Mouse (Mus musculus) adrenal gland (tissue): Measurements from ENCODE around the gene Plppr3.

Experiments
- intact Hi-C: fragments of 180-260 bp; cut with DNase I; formaldehyde crosslinking; loops from one replicate; pipeline ENCODE4 v1.15.1; 2025

Plppr3 gene

DNA sequence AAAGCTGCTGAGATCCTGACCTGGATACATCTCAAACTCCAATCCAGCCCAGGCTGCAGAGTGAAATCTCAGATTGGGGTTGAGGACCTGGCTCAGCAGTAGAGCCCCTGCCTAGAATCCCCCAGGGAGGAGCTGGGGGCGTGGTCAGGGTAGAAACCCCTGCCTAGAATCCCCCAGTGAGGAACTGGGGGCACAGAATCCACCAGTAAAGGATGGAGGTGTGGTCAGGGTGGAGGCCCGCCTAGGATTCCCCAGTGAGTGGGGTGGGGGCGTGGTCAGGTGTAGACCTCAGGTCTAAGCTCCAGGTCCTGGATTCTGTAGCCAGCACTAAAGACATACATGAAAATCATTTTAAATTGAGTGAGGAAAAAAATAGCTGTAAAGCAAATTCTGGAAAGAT is 1.6 kb downstream of the Plppr3 start:
- intact Hi-C loops, result no loop called here

DNA sequence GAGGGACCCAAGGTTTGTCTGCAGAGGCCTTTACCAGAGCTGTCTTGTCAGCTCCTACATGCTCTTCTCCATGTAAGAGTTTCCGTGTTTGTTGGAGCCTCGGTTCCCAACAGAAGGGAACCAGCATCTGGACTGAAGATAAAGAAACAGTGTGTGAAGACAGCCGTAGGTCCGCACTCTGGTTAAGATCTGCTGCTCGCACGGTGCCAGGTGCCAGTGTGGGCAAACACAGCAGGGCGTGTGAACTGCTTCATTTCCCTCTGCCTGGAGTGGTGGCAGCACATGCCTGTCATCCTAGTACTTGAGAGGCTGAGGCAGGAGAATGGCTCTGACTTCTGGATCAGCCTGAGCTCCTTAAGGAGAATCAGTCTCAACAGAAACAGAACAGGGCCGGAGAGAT is 2.6 kb downstream of the Plppr3 start:
- intact Hi-C loops, result no loop called here

DNA sequence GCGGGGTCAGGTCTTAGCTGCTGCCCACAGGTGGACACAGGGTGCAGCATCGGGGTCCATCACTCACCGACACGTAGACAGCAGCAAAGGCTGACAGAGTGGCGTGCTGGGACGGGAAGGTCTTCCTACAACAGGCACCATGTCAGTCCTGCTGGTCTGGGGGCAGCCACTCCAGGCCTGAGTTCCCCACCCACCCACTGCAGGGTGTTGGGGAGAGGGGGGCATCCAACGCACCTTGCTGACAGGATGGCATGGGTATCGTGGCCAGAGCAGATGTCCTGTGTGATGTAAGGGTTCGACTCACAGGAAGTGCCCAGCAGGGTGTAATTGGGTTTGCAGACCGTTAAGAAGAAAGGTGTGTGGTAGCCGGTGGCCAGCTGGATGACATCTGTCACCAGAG is 7.8 kb downstream of the Plppr3 start:
- intact Hi-C loops, result loop anchor here (5.0 kb wide), 1 partner anchor 34 kb away; no protein-coding TSS in a partner anchor

GRCm38 (mm10) chr10:79865801-79866295 is 8.6 kb downstream of the Plppr3 start:
- intact Hi-C loops, result loop anchor here (5.0 kb wide), 1 partner anchor 34 kb away; no protein-coding TSS in a partner anchor

GRCm38 (mm10) chr10:79865189-79865601 is 9.2 kb downstream of the Plppr3 start:
- intact Hi-C loops, result loop anchor here (5.0 kb wide), 1 partner anchor 33 kb away; no protein-coding TSS in a partner anchor

GRCm38 (mm10) chr10:79864351-79865188 is 9.9 kb downstream of the Plppr3 start:
- intact Hi-C loops, result loop anchor here (5.0 kb wide), 1 partner anchor 32 kb away; no protein-coding TSS in a partner anchor

DNA sequence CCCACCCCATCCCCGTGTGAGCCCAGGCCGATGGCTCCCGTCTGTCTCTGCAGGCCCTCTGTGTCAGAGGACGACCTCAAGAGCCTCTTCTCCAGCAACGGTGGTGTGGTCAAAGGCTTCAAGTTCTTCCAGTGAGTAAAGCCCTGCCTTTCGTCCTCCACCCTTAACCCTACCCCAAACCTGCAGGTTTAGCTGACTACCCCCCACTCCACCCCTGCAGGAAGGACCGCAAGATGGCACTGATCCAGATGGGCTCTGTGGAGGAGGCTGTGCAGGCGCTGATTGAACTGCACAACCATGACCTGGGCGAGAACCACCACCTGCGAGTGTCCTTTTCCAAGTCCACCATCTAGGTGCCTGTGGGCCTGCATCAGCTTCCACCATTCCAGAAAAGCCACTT is 11.5 kb downstream of the Plppr3 start:
- intact Hi-C loops, result no loop called here

- intact Hi-C loops, result no loop called here
Measured at GRCm38 (mm10) chr10:79862049-79862788, 12.2 kb downstream of the Plppr3 start.

DNA sequence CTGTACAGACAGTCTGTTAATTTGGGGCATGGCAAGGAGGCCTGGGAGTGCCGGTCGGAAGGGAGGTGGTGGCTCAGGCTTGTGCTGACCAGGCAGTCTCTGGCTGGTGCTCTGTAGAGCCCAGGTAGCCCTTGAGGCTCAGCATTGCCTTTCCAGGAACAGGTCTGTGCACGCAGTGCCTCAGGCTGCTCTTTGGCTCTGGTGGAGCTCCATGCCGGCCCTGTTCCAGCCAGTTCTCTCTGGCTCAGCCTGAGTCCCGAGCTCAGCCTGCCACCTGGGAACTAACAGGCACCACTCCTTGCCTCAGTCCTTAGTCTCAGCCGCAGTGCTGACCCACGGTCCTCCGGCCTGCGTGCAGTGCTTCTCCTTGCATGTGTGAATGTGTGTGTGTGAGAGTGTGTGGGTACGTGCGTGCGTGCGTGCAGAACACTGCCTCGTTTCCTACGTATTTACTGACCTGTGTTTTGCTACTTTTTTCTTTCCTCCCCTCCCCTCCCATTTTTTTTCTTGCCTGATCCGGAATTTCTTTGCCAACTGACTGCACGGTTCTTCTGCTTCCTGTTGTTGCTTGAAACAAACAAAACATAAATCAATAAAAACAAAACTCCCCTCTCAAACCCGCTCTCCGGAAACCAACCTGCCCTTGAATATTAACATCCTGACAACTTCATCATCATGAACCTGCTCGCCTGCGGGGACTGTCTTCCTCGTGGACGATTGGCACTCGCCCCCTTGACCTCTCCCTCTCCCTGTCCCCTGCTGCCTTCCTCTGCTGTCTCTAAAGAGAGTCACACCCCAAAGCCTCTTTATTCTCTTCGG is 13.0 kb downstream of the Plppr3 start:
- intact Hi-C loops, result no loop called here

DNA sequence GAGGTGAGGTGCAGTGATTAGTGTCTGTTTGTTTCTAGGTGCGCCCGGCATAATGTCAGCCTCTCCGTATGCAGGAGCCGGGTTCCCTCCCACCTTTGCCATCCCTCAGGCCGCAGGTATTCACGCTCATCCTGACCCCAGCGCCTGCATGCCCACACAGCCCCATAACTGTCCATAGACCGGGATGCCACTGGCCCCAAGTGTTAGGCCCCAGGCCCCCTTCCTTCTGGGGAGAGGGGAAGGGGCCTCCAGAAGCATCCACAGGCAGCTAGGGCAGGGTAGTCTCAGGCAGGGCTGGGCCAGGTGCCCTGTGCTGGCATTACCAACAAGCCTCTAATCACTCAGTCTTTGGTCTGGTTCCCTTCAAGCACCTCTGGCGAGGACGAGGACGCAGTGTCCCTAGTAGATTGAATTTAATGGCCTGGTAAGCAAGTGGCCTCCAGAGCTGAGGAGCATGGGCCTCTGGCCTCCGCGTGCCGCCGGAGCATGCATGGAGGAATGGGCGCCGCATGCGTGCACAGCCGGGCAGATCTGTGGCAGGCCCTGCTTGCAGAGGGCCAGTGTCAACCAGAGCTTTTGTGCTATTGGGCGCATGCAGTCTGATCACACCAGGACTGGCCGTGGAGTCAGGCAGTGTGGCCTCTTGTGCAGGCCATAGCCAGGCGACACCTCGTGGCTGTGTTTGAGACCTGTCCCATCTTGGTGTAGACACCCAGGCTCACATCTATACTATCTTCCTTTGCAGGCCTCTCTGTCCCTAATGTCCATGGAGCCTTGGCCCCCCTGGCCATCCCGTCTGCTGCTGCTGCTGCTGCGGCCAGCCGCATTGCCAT is 14.1 kb downstream of the Plppr3 start:
- intact Hi-C loops, result no loop called here

GRCm38 (mm10) chr10:79859116-79859515 is 15.3 kb downstream of the Plppr3 start:
- intact Hi-C loops, result no loop called here

DNA sequence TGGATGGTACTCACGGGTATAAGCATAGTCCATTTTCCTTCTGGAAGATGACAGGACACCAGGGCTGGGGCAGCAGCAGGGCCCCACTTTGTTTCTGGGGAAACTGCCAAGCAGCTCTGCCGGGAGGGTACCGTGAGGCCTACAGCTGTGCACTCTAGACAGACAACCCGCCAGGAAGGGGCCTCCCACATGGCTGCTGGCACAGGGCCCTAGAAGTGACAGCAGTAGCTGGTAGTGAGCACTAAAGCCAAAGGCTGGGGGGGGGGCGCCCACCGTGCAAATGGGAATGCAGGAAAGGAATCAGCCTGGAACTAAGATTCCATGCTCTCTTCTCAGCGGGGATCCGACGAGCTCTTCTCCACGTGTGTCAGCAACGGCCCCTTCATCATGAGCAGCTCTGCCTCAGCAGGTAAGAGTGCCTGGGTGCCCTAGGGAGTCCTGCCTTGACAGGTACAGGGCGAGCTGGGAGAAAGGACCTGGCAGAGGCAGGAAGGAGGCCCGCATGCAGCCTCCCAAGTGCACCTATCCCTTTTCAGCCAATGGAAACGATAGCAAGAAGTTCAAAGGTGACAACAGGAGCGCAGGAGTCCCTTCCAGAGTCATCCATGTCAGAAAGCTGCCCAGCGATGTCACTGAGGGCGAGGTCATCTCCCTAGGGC is 15.9 kb downstream of the Plppr3 start:
- intact Hi-C loops, result no loop called here

GRCm38 (mm10) chr10:79857894-79858293 is 16.5 kb downstream of the Plppr3 start:
- intact Hi-C loops, result no loop called here

GRCm38 (mm10) chr10:79857452-79857811 is 17.0 kb downstream of the Plppr3 start:
- intact Hi-C loops, result no loop called here

- intact Hi-C loops, result no loop called here
Measured at GRCm38 (mm10) chr10:79856704-79857451, 17.6 kb downstream of the Plppr3 start.

DNA sequence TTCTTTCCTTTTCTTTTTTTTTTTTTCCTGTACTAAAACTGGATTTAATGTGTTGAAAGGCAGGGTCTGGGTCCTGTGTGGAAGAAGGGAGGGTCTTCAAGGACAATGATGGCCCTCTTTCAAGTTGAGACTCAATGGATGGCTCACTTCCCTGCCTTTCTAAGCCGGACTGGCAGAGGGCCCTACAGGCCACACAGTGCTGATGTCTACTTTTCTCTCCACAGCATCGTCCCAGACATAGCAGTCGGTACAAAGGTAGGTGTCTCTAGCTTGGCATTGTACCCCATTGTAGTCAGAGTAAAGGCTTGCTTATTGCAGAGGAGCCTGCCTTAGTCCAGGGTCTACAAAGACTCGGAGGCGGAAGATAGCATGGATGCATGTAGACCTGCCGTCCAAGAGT is 18.2 kb downstream of the Plppr3 start:
- intact Hi-C loops, result no loop called here

- intact Hi-C loops, result no loop called here
Measured at GRCm38 (mm10) chr10:79855558-79856184, 18.8 kb downstream of the Plppr3 start.

GRCm38 (mm10) chr10:79854801-79855541 is 19.5 kb downstream of the Plppr3 start:
- intact Hi-C loops, result no loop called here
